7 mouse cellular contexts compared by ENCODE assay signal in genomic region chr9:65101686-65102376, GRCm38 (mm10). TPM values are rescaled to one million over a fixed set of nuclear protein-coding genes. Genes with fewer than 3 reads are reported as not detected.
DNase-seq lines count a peak whose midpoint lies in the region; ATAC-seq lines count a peak whose summit lies in the region.

No protein-coding gene starts in this region.

- DNase-seq in Muller cell, postnatal 12 days (ENCODE audit: inconsistent ontology term) = peak; percentile 65
- DNase-seq in adrenal gland, postnatal 14 days = peak; percentile 78
- DNase-seq in left cerebral cortex, postnatal 25 days (ENCODE audit: low spot score in 2 of 2) = peak; percentile 35 to 41
- peak; percentile 98 for DNase-seq in midbrain, embryonic 11.5 days (ENCODE audit: low spot score, missing footprints)

- peak overlapping the region; percentile 94 for H3K4me2 ChIP-seq in embryonic facial prominence, embryonic 15.5 days (replicated peaks)
- H3K4me2 ChIP-seq in heart, embryonic 13.5 days = peak overlapping the region; percentile 94
- peak overlapping the region; percentile 100 for H3K4me2 ChIP-seq in midbrain, embryonic 11.5 days
- H3K4me2 ChIP-seq in stomach, embryonic 15.5 days = peak overlapping the region; percentile 95

- H3K4me1 ChIP-seq in embryonic facial prominence, embryonic 15.5 days = peaks cover 36% of the 10 kb centered on the region
- H3K4me1 ChIP-seq in heart, embryonic 13.5 days = peaks cover 17% of the 10 kb centered on the region
- H3K4me1 ChIP-seq in midbrain, embryonic 11.5 days (ENCODE audit: control insufficient read depth, insufficient read depth, low read length) = peaks cover 18% of the 10 kb centered on the region
- H3K4me1 ChIP-seq in stomach, embryonic 15.5 days = peaks cover 25% of the 10 kb centered on the region

- intact Hi-C loops in left cerebral cortex, postnatal 25 days (cut with DNase I) = loop anchor here (5.0 kb wide), 1 partner anchor 65 kb away; no protein-coding TSS in a partner anchor

- H3K27ac ChIP-seq in embryonic facial prominence, embryonic 15.5 days (replicated peaks) = peak overlapping the region; percentile 89
- peak overlapping the region; percentile 63 for H3K27ac ChIP-seq in heart, embryonic 13.5 days (replicated peaks)
- peak overlapping the region; percentile 79 for H3K27ac ChIP-seq in midbrain, embryonic 11.5 days (ENCODE audit: low read depth, low read length)
- peak overlapping the region; percentile 91 for H3K27ac ChIP-seq in stomach, embryonic 15.5 days

- H3K9ac ChIP-seq in embryonic facial prominence, embryonic 15.5 days = peak overlapping the region; percentile 93
- peak overlapping the region; percentile 87 for H3K9ac ChIP-seq in heart, embryonic 13.5 days
- peak overlapping the region; percentile 98 for H3K9ac ChIP-seq in midbrain, embryonic 11.5 days (ENCODE audit: low read length)
- H3K9ac ChIP-seq in stomach, embryonic 15.5 days = peak overlapping the region; percentile 82

- H3K36me3 ChIP-seq in embryonic facial prominence, embryonic 15.5 days = no peaks in the 10 kb centered on the region
- no peaks in the 10 kb centered on the region for H3K36me3 ChIP-seq in heart, embryonic 13.5 days
- no peaks in the 10 kb centered on the region for H3K36me3 ChIP-seq in midbrain, embryonic 11.5 days (ENCODE audit: control insufficient read depth, insufficient read depth, low read length)
- H3K36me3 ChIP-seq in stomach, embryonic 15.5 days = no peaks in the 10 kb centered on the region

- H3K4me3 ChIP-seq in embryonic facial prominence, embryonic 15.5 days (replicated peaks) = peak overlapping the region; percentile 81
- peak overlapping the region; percentile 77 for H3K4me3 ChIP-seq in heart, embryonic 13.5 days
- H3K4me3 ChIP-seq in midbrain, embryonic 11.5 days (ENCODE audit: low read depth, low read length) = peak overlapping the region; percentile 85
- H3K4me3 ChIP-seq in stomach, embryonic 15.5 days (replicated peaks) = peak overlapping the region; percentile 82

- WGBS in embryonic facial prominence, embryonic 15.5 days = under 1% methylated on average over 39 of the region's 39 CpGs
- under 1% methylated on average over 39 of the region's 39 CpGs for WGBS in heart, embryonic 13.5 days
- WGBS in midbrain, embryonic 11.5 days = under 1% methylated on average over 39 of the region's 39 CpGs
- under 1% methylated on average over 39 of the region's 39 CpGs for WGBS in stomach, embryonic 15.5 days

- ATAC-seq in embryonic facial prominence, embryonic 15.5 days (ENCODE audit: insufficient number of reproducible peaks, low FRiP score, low TSS enrichment, low read depth) = peak; percentile 69
- peak; percentile 32 for ATAC-seq in heart, embryonic 13.5 days (ENCODE audit: extremely low read depth, insufficient number of reproducible peaks, low FRiP score, low TSS enrichment)
- ATAC-seq in midbrain, embryonic 11.5 days (ENCODE audit: low FRiP score) = peak; percentile 85
- ATAC-seq in stomach, embryonic 15.5 days (ENCODE audit: insufficient read depth, low FRiP score, low read depth) = peak; percentile 80

- H3K9me3 ChIP-seq in embryonic facial prominence, embryonic 15.5 days (replicated peaks) = no peaks in the 10 kb centered on the region
- peaks cover 5% of the 10 kb centered on the region for H3K9me3 ChIP-seq in heart, embryonic 13.5 days
- peaks cover 8% of the 10 kb centered on the region; the same call in 1 of the 2 replicates for H3K9me3 ChIP-seq in midbrain, embryonic 11.5 days (ENCODE audit: control insufficient read depth, low read length)
- H3K9me3 ChIP-seq in stomach, embryonic 15.5 days = no peaks in the 10 kb centered on the region

- H3K27me3 ChIP-seq in embryonic facial prominence, embryonic 15.5 days = no peaks in the 10 kb centered on the region
- peaks cover 6% of the 10 kb centered on the region; the same call in 1 of the 2 replicates for H3K27me3 ChIP-seq in heart, embryonic 13.5 days (replicated peaks)
- H3K27me3 ChIP-seq in midbrain, embryonic 11.5 days (ENCODE audit: control insufficient read depth, insufficient read depth, low read length) = no peaks in the 10 kb centered on the region
- H3K27me3 ChIP-seq in stomach, embryonic 15.5 days (replicated peaks) = no peaks in the 10 kb centered on the region

RNA-seq across cellular contexts. Expression of gene Igdcc4, which starts 0.5 kb away (rescaled TPM):
- total RNA-seq in adrenal gland, postnatal 14 days (2021) = 18.3 and 23.2 TPM in 2 replicates
- 38.1 and 38.4 TPM in 2 replicates for polyA plus RNA-seq in embryonic facial prominence, embryonic 15.5 days (2015; fragmentation: Nextera tagmentation; extraction: Ambion mirVana)
- 10.4 and 11.0 TPM in 2 replicates for polyA plus RNA-seq in heart, embryonic 13.5 days (2015; fragmentation: Nextera tagmentation; extraction: Ambion mirVana)
- 10 to 100 TPM; 23.4 to 24.5 TPM for total RNA-seq in left cerebral cortex, postnatal 25 days (2021)
- polyA plus RNA-seq in midbrain, embryonic 11.5 days (2014; fragmentation: Nextera tagmentation; extraction: Ambion mirVana) = 13.0 and 13.3 TPM in 2 replicates
- polyA plus RNA-seq in stomach, embryonic 15.5 days (2015; fragmentation: Nextera tagmentation; extraction: Ambion mirVana) = 27.3 and 30.6 TPM in 2 replicates

RNA-seq across cellular contexts. Expression of gene Igdcc3, which starts 39.2 kb away (rescaled TPM):
- 1.2 and 1.4 TPM in 2 replicates for total RNA-seq in adrenal gland, postnatal 14 days (2021)
- 1.5 and 2.3 TPM in 2 replicates for polyA plus RNA-seq in embryonic facial prominence, embryonic 15.5 days (2015; fragmentation: Nextera tagmentation; extraction: Ambion mirVana)
- polyA plus RNA-seq in heart, embryonic 13.5 days (2015; fragmentation: Nextera tagmentation; extraction: Ambion mirVana) = 0.88 and 0.98 TPM in 2 replicates
- 1 to 10 TPM; 1.5 to 2.2 TPM for total RNA-seq in left cerebral cortex, postnatal 25 days (2021)
- polyA plus RNA-seq in midbrain, embryonic 11.5 days (2014; fragmentation: Nextera tagmentation; extraction: Ambion mirVana) = 115 and 145 TPM in 2 replicates
- polyA plus RNA-seq in stomach, embryonic 15.5 days (2015; fragmentation: Nextera tagmentation; extraction: Ambion mirVana) = 1.5 TPM in 2 replicates

Comparison
In these comparisons a context has a peak if more than half of its experiments do, and no peak if none do; other contexts are left out.
1. Peak in every context shown above with its lines: DNase-seq, ATAC-seq, H3K4me3 ChIP-seq and H3K27ac ChIP-seq.
2. DNase-seq: peak in every context shown above with its lines; median percentile 98 in midbrain, embryonic 11.5 days; 78 in adrenal gland, postnatal 14 days; 65 in Muller cell, postnatal 12 days; 38 in left cerebral cortex, postnatal 25 days.
3. ATAC-seq: peak in every context shown above with its lines; median percentile 85 in midbrain, embryonic 11.5 days; 80 in stomach, embryonic 15.5 days; 69 in embryonic facial prominence, embryonic 15.5 days; 32 in heart, embryonic 13.5 days.
4. RNA of gene Igdcc3, which starts 39.2 kb away (polyA plus RNA-seq): 115 to 145 TPM in midbrain, embryonic 11.5 days; 1.5 to 2.3 TPM in embryonic facial prominence, embryonic 15.5 days, 1.5 TPM in stomach, embryonic 15.5 days and 0.88 to 0.98 TPM in heart, embryonic 13.5 days; every median in the first group is over 10 times any median in the second.